Mouse (Mus musculus) duodenum, adult 2 months (tissue): ENCODE data around the gene Dnm2. TPM values are rescaled to one million over a fixed set of nuclear protein-coding genes. Genes with fewer than 3 reads are reported as not detected.

ENCODE experiments used
- polyA plus RNA-seq: library from polyadenylated mRNA; depleted of rRNA; stranded (reverse); fragments of >200 nt; gene quantifications from 2 replicates; pipeline ENCODE4 v1.2.3, GENCODE M21; 2012; ENCODE audit warnings: low replicate concordance; rRNA removed

The Dnm2 gene
- polyA plus RNA-seq: 332 and 457 TPM in 2 replicates

GRCm38 (mm10) chr9:21424631-21425555 lies at the start of gene Dnm2:
Gene Dnm2 (plus strand): TSS chr9:21424908.

GRCm38 (mm10) chr9:21411669-21412550 lies 12.8 kb upstream of the Dnm2 start, which contains the start of gene Qtrt1:
Gene Qtrt1 (plus strand): TSS chr9:21411837.

GRCm38 (mm10) chr9:21509772-21510688 lies 85.3 kb downstream of the Dnm2 start, which contains the start of gene Tmed1:
Gene Tmed1 (minus strand): TSS chr9:21510252.

GRCm38 (mm10) chr9:21525937-21526633 lies 101.4 kb downstream of the Dnm2 start, which contains the start of gene AB124611:
Gene AB124611 (plus strand): TSS chr9:21526176.

GRCm38 (mm10) chr9:21546789-21547074 lies 122.0 kb downstream of the Dnm2 start, which contains the start of gene Carm1:
Gene Carm1 (plus strand): TSS chr9:21546894.

Other genes starting within 250 kb of the Dnm2 start
- gene Keap1, start 185.5 kb upstream of the Dnm2 start, polyA plus RNA-seq: 68.3 and 85.9 TPM in 2 replicates
- gene S1pr5, start 176.5 kb upstream of the Dnm2 start, polyA plus RNA-seq: 0.13 and 0.16 TPM in 2 replicates
- 75.4 and 213 TPM in 2 replicates for gene Atg4d, start 159.6 kb upstream of the Dnm2 start, polyA plus RNA-seq
- 8.6 and 13.3 TPM in 2 replicates for gene Kri1, start 136.9 kb upstream of the Dnm2 start, polyA plus RNA-seq
- 15.2 and 22.1 TPM in 2 replicates for gene Cdkn2d, start 133.5 kb upstream of the Dnm2 start, polyA plus RNA-seq
- gene Ap1m2, start 112.6 kb upstream of the Dnm2 start, polyA plus RNA-seq: 55.7 and 57.9 TPM in 2 replicates
- gene Slc44a2, start 104.2 kb upstream of the Dnm2 start, polyA plus RNA-seq: 9.2 and 13.8 TPM in 2 replicates
- gene Ilf3, start 57.0 kb upstream of the Dnm2 start, polyA plus RNA-seq: 17.3 and 20.4 TPM in 2 replicates
- 24.0 and 24.6 TPM in 2 replicates for gene Qtrt1, start 13.1 kb upstream of the Dnm2 start, polyA plus RNA-seq
- gene Tmed1, start 85.3 kb downstream of the Dnm2 start, polyA plus RNA-seq: 10.1 and 10.3 TPM in 2 replicates
- 0.84 and 1.1 TPM in 2 replicates for gene AB124611, start 101.3 kb downstream of the Dnm2 start, polyA plus RNA-seq
- 41.2 and 56.6 TPM in 2 replicates for gene Carm1, start 122.0 kb downstream of the Dnm2 start, polyA plus RNA-seq
- gene Timm29, start 167.8 kb downstream of the Dnm2 start, polyA plus RNA-seq: 14.3 and 15.6 TPM in 2 replicates
- 37.1 and 41.0 TPM in 2 replicates for gene Yipf2, start 167.9 kb downstream of the Dnm2 start, polyA plus RNA-seq
- gene Smarca4, start 191.3 kb downstream of the Dnm2 start, polyA plus RNA-seq: 17.2 and 28.1 TPM in 2 replicates